Mouse (Mus musculus): ENCODE results near the gene Bpifb4. TPM values are rescaled to one million over a fixed set of nuclear protein-coding genes. Genes with fewer than 3 reads are reported as not detected.

Bpifb4 gene
- polyA plus RNA-seq, 1 experiment from 2014 or later, result not detected

GRCm38 (mm10) chr2:154007965-154008364 lies 70.0 kb downstream of the Bpifb4 start, which contains the start of gene Bpifa2:
Gene Bpifa2 (plus strand): TSS chr2:154008265.
- H3K9ac ChIP-seq (ENCODE audit: low read length), result no peak within 1 kb of the TSS
- no peaks in the 10 kb centered on the region for H3K27me3 ChIP-seq (ENCODE audit: control insufficient read depth, insufficient read depth, low read length)
- H3K27ac ChIP-seq (ENCODE audit: low read length), result no peak within 1 kb of the TSS
- no peaks in the 10 kb centered on the region for H3K9me3 ChIP-seq (replicated peaks; ENCODE audit: control insufficient read depth, low read length)
- H3K4me3 ChIP-seq (ENCODE audit: low read length), result no peak within 1 kb of the TSS
- H3K4me1 ChIP-seq (ENCODE audit: control insufficient read depth, insufficient read depth, low read length), result no peaks in the 10 kb centered on the region
- ATAC-seq (replicated peaks; ENCODE audit: extremely low read depth, insufficient read depth, low FRiP score), result no peak
- WGBS, result 69% methylated on average over 3 of the region's 3 CpGs
- H3K4me2 ChIP-seq (ENCODE audit: low read depth, low read length), result no peak within 1 kb of the TSS
- H3K36me3 ChIP-seq (ENCODE audit: control insufficient read depth, insufficient read depth), result no peaks in the 10 kb centered on the region

Other genes starting within 250 kb of the Bpifb4 start
- not detected in 2 replicates for gene Dnmt3c, start 241.6 kb upstream of the Bpifb4 start, polyA plus RNA-seq (2015; fragmentation: Nextera tagmentation; extraction: Ambion mirVana)
- 236 and 246 TPM in 2 replicates for gene Mapre1, start 196.9 kb upstream of the Bpifb4 start, polyA plus RNA-seq (2015; fragmentation: Nextera tagmentation; extraction: Ambion mirVana)
- gene Efcab8, start 158.3 kb upstream of the Bpifb4 start, polyA plus RNA-seq (2015; fragmentation: Nextera tagmentation; extraction: Ambion mirVana), result 0.14 TPM in 1 of 2 replicates, not detected in the other
- not detected in 2 replicates for gene Sun5, start 67.1 kb upstream of the Bpifb4 start, polyA plus RNA-seq (2015; fragmentation: Nextera tagmentation; extraction: Ambion mirVana)
- gene Bpifb2, start 63.2 kb upstream of the Bpifb4 start, polyA plus RNA-seq (2015; fragmentation: Nextera tagmentation; extraction: Ambion mirVana), result not detected in 2 replicates
- not detected in 2 replicates for gene Bpifb6, start 37.8 kb upstream of the Bpifb4 start, polyA plus RNA-seq (2015; fragmentation: Nextera tagmentation; extraction: Ambion mirVana)
- gene Bpifb3, start 20.0 kb upstream of the Bpifb4 start, polyA plus RNA-seq (2015; fragmentation: Nextera tagmentation; extraction: Ambion mirVana), result not detected in 2 replicates
- gene Bpifa6, start 36.7 kb downstream of the Bpifb4 start, polyA plus RNA-seq (2015; fragmentation: Nextera tagmentation; extraction: Ambion mirVana), result not detected in 2 replicates
- gene Bpifa2, start 70.1 kb downstream of the Bpifb4 start, polyA plus RNA-seq (2015; fragmentation: Nextera tagmentation; extraction: Ambion mirVana), result not detected in 2 replicates
- not detected in 2 replicates for gene Bpifa3, start 192.1 kb downstream of the Bpifb4 start, polyA plus RNA-seq (2015; fragmentation: Nextera tagmentation; extraction: Ambion mirVana)
- gene Bpifa1, start 204.7 kb downstream of the Bpifb4 start, polyA plus RNA-seq (2015; fragmentation: Nextera tagmentation; extraction: Ambion mirVana), result 15.4 and 26.0 TPM in 2 replicates
- not detected in 2 replicates for gene Bpifa5, start 224.4 kb downstream of the Bpifb4 start, polyA plus RNA-seq (2015; fragmentation: Nextera tagmentation; extraction: Ambion mirVana)

Measured in heart, embryonic 16.5 days (tissue).